Mouse (Mus musculus) kidney, embryonic 14.5 days (tissue): Measurements from ENCODE around the gene Ly6g6f. TPM values are rescaled to one million over a fixed set of nuclear protein-coding genes. Genes with fewer than 3 reads are reported as not detected.

Source experiments
- ATAC-seq: fragments of 200-750 bp; cut with Nextera tagmentation; 2 replicates; pipeline ENCODE4 v1.8.0; 2017; ENCODE audit warnings: moderate number of reproducible peaks, mild to moderate bottlenecking, moderate TSS enrichment, moderate library complexity; ENCODE audit not compliant: low FRiP score, low TSS enrichment
- H3K27ac ChIP-seq: fragments of 300-500 bp; sonication (generic); 2 replicates; pipeline ENCODE4 v1.5.1; 2014; ENCODE audit warnings: low read depth, mild to moderate bottlenecking, low read length, moderate library complexity, mixed read lengths
- H3K27me3 ChIP-seq: fragments of 300-500 bp; sonication (generic); 2 replicates; pipeline ENCODE4 v1.6.1; 2014; ENCODE audit warnings: mild to moderate bottlenecking, low read length; ENCODE audit not compliant: control insufficient read depth, insufficient read depth
- H3K36me3 ChIP-seq: fragments of 300-500 bp; sonication (generic); 2 replicates; pipeline ENCODE4 v1.6.1; 2014; ENCODE audit warnings: low read length, mixed read lengths; ENCODE audit not compliant: control insufficient read depth, insufficient read depth
- H3K4me1 ChIP-seq: fragments of 300-500 bp; sonication (generic); 2 replicates; pipeline ENCODE4 v1.6.1; 2014; ENCODE audit warnings: low read length, mixed read lengths; ENCODE audit not compliant: control insufficient read depth, insufficient read depth
- H3K4me2 ChIP-seq: fragments of 300-500 bp; sonication (generic); replicated peaks from 2 replicates; pipeline ENCODE4 v1.6.1; 2014; ENCODE audit warnings: low read depth, mild to moderate bottlenecking, low read length
- H3K4me3 ChIP-seq: fragments of 300-500 bp; sonication (generic); 2 replicates; pipeline ENCODE4 v1.5.1; 2014; ENCODE audit warnings: mild to moderate bottlenecking, low read length
- H3K9ac ChIP-seq: fragments of 300-500 bp; sonication (generic); 2 replicates; pipeline ENCODE4 v1.6.1; 2014; ENCODE audit warnings: low read depth, mild to moderate bottlenecking, low read length, moderate library complexity
- H3K9me3 ChIP-seq: fragments of 300-500 bp; sonication (generic); 2 replicates; pipeline ENCODE4 v1.6.1; 2016; ENCODE audit warnings: low read length; ENCODE audit not compliant: control insufficient read depth
- WGBS: fragments of 180-500 bp; shearing (Covaris S2); extraction: QIAGEN DNeasy Blood & Tissue Kit; methylation state at CpG from one replicate; pipeline ENCODE4 v1.1.7; 2014; 5-methylcytosine and 5-hydroxymethylcytosine counted together
- polyA plus RNA-seq: library from polyadenylated mRNA; unstranded; fragments of >200 nt; fragmentation: Nextera tagmentation; extraction: Ambion mirVana; gene quantifications from 2 replicates; pipeline ENCODE4 v1.2.1, GENCODE M21; 2014

Ly6g6f gene
- polyA plus RNA-seq, 1 experiment from 2014 or later: 0.31 TPM

DNA sequence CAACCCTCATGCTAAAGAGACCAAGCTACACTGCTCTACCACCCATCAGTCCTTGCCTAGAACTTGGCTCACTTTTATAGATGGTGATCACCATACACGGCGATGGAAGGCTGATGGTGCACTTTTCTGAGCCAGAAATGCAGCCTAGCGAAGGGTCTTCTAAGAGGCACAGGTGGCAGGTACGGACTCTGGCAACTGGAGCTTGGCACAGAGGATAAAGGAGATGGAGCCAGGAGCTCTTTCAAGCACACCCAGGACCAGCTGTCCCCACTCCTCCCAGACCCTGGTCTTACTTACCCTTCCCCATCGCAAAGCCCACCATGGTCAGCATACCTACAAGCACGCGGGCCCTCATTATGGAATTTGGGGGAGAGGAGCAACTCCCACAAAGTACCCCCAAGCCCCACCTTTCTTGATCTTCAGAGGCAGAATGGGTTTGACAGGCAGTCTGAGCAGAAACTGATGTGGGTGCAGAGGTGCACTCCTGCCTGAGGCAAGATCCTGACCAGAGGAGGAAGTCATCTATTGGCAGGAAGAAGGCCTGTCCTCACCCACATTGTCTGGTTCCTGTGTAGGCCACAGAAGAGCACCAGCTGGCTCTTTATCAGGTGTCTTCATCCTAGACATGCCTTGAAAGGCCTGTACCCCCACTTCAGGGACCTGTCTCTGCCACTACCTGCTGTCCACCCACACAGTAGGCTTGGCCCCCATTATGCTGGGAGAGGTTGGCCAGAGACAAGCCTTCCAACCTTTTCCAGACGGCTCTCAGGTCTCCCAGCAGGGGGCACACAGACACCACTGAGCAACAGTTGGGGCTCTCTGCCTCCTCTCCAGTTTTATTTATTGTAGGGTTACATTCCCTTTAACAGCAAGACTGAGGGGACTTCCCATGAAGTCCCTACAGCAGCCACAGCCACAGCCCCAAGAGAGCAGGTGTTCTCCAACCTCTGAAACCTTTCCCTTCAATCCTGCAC lies 29.9 kb upstream of the Ly6g6f start, which contains the start of gene Ly6g5b:
TSS of gene Ly6g5b (minus strand) at position 383 of the 974 bp plus-strand sequence.
- H3K9ac ChIP-seq: no peak within 1 kb of the TSS
- peaks cover 53% of the 10 kb centered on the region for H3K36me3 ChIP-seq
- no peak for ATAC-seq
- no peak within 1 kb of the TSS for H3K4me2 ChIP-seq
- no peak within 1 kb of the TSS for H3K27ac ChIP-seq
- no peaks in the 10 kb centered on the region for H3K9me3 ChIP-seq
- no peak within 1 kb of the TSS for H3K4me3 ChIP-seq
- H3K27me3 ChIP-seq: no peaks in the 10 kb centered on the region
- H3K4me1 ChIP-seq: peaks cover 7% of the 10 kb centered on the region
- WGBS: 80% methylated on average over 8 of the region's 8 CpGs

DNA sequence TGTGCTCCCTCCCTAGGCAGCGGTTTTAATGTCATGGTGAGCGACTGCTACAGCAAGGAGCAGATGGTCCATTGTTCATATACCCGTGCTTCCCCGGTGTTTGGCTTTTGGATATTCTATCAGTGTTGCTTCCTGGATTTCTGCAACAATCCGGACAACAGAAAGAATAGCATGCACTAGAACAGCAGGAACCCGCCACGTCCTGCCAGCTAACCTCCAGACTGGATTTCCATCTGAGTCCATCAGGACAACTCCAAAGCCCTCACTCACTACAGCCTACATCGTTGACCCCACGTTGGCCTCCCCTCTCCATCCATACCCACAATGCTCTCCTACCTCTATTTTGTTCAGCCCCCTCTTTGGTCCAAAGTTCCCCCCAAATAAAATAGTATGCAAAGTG lies 26.4 kb upstream of the Ly6g6f start:
- H3K27me3 ChIP-seq: no peaks in the 10 kb centered on the region
- no peak overlapping the region for H3K9ac ChIP-seq
- peaks cover 23% of the 10 kb centered on the region for H3K36me3 ChIP-seq
- H3K9me3 ChIP-seq: no peaks in the 10 kb centered on the region
- no peaks in the 10 kb centered on the region for H3K4me1 ChIP-seq
- H3K4me3 ChIP-seq: no peak overlapping the region
- H3K4me2 ChIP-seq: no peak overlapping the region
- ATAC-seq: no peak
- 80% methylated on average over 9 of the region's 9 CpGs for WGBS
- no peak overlapping the region for H3K27ac ChIP-seq

DNA sequence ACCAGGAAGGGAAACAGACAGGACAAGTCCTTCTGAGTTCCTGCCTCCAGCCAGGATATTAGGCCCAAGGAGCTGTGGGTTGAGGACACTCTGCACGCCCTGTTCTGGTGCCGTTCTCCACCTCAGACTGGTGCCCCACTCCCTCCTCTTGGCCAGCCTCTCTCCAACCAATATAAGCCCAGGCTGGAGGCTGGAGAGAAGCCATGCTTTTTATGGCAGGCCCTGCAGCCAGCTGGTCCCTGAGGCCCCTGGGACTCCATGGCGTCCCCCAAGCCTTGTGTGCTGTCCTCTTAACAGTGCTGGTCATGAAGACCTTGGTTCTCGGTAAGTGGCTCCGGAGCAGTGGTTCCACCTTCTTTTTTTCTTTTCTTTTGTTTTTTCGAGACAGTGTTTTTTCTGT lies 22.7 kb upstream of the Ly6g6f start, which contains the start of gene Ly6g5c:
TSS of gene Ly6g5c (plus strand) at position 183 of the 400 bp plus-strand sequence.
- Histone ChIP-seq H3K9me3 (no peaks in the 10 kb centered on the region), H3K9ac (no peak within 1 kb of the TSS), H3K36me3 (peaks cover 7% of the 10 kb centered on the region), H3K4me2 (no peak within 1 kb of the TSS), H3K27ac (no peak within 1 kb of the TSS), H3K27me3 (no peaks in the 10 kb centered on the region), H3K4me1 (peaks cover 4% of the 10 kb centered on the region; the same call in 1 of the 2 replicates), H3K4me3 (no peak within 1 kb of the TSS)
- 76% methylated on average over 6 of the region's 6 CpGs for WGBS
- no peak for ATAC-seq

DNA sequence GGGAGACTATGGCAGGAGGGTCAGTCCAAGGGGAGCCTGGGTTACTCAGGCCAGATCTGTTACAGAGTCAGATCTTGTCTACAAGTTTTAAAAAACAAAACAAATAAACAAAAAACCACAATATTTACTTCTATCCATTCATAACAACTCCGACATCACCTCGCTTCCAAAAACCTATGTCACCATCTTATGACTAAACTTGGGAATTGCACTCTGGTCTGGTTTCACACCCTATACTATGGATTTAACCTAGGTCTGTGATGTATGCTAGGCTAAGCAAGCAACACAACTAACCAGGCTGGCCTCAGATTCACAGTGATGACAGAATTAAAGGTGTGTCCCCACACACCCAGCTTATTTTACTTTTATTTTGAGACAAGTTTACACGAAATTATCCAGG lies 21.1 kb upstream of the Ly6g6f start:
- Histone ChIP-seq H3K9ac (no peak overlapping the region), H3K4me2 (no peak overlapping the region), H3K9me3 (no peaks in the 10 kb centered on the region), H3K27ac (no peak overlapping the region), H3K4me1 (peaks cover 7% of the 10 kb centered on the region; the same call in 1 of the 2 replicates), H3K4me3 (no peak overlapping the region), H3K36me3 (peaks cover 22% of the 10 kb centered on the region), H3K27me3 (no peaks in the 10 kb centered on the region)
- no peak for ATAC-seq
- WGBS: 76% methylated on average over 3 of the region's 3 CpGs

DNA sequence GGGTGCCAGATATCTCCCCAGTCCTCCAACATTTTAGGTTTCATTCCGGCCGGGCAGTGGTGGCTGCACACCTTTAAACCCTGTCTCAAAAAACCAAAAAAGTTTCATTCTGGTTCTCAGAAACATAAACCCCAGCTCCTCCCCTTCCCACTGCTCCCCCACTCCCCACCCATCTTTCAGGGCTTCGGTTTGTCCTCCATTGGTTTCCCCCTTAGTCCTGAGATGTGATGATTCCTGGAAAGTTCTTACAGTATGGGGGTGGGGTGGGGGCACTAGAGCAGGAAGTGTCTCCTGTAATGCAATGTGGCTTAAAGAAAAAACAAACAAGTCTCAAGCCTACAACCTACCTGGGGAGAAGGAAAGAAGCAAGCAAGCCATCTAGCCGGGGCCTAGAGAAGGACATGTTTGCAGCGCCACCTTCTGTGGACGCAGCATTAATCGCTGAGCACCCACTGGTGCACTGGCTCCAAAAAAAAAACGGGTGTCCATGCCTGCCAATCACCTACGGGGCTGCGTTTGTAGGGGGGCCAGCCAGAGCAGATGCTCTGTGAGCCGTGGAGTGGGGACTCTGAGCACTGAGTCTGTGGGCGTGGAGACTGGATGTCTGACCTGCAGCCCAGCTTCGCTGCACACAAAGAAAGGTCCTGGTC lies 20.5 kb upstream of the Ly6g6f start:
- Histone ChIP-seq H3K9me3 (no peaks in the 10 kb centered on the region), H3K9ac (0 out of 2 replicates have a peak overlapping the region, but pooled peaks have one; percentile 40), H3K27me3 (no peaks in the 10 kb centered on the region), H3K27ac (no peak overlapping the region), H3K4me3 (no peak overlapping the region), H3K4me2 (peak overlapping the region; percentile 28), H3K4me1 (peaks cover 10% of the 10 kb centered on the region; the same call in 1 of the 2 replicates), H3K36me3 (peaks cover 28% of the 10 kb centered on the region)
- WGBS: 25% methylated on average over 13 of the region's 13 CpGs
- ATAC-seq: peak; percentile 33; the same call in 1 of the 2 replicates

- Histone ChIP-seq H3K4me2 (no peak overlapping the region), H3K36me3 (peaks cover 39% of the 10 kb centered on the region), H3K4me3 (no peak overlapping the region), H3K4me1 (peaks cover 10% of the 10 kb centered on the region; the same call in 1 of the 2 replicates), H3K9me3 (no peaks in the 10 kb centered on the region), H3K9ac (no peak overlapping the region), H3K27ac (no peak overlapping the region), H3K27me3 (no peaks in the 10 kb centered on the region)
- WGBS: 78% methylated on average over 6 of the region's 6 CpGs
- ATAC-seq: no peak
Measured at GRCm38 (mm10) chr17:35104754-35105153, 19.3 kb upstream of the Ly6g6f start.

- Histone ChIP-seq H3K4me1 (peaks cover 10% of the 10 kb centered on the region; the same call in 1 of the 2 replicates), H3K36me3 (peaks cover 45% of the 10 kb centered on the region), H3K27me3 (no peaks in the 10 kb centered on the region), H3K27ac (no peak overlapping the region), H3K4me3 (no peak overlapping the region), H3K9ac (no peak overlapping the region), H3K9me3 (no peaks in the 10 kb centered on the region), H3K4me2 (no peak overlapping the region)
- 93% methylated on average over 7 of the region's 7 CpGs for WGBS
- no peak for ATAC-seq
Measured at GRCm38 (mm10) chr17:35104079-35104478, 18.7 kb upstream of the Ly6g6f start.

DNA sequence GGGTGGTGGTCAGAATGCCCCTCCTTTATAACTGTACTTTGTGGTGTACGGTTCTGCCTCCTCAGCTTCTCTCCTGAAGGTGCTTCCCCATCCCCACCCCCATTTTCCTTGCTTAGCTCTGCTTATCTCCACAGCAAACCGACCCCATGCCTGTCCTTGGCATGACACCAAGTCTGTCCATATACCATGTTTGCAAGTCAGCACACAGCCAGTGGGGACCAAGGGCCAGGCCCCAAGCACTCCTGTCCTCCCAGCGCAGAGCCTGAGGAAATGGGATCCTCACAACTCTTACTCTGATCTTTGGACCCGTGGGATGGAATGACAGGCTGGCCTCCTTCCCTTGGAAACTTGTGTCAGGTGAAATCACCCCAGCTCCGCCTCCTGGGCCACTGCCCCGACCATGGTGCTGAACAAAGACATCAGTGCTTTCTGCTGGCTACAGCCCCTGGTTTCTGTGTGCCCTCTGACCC lies 17.8 kb upstream of the Ly6g6f start:
- H3K36me3 ChIP-seq: peaks cover 53% of the 10 kb centered on the region
- 64% methylated on average over 6 of the region's 6 CpGs for WGBS
- no peak overlapping the region for H3K27ac ChIP-seq
- H3K4me1 ChIP-seq: peaks cover 10% of the 10 kb centered on the region; the same call in 1 of the 2 replicates
- ATAC-seq: no peak
- no peaks in the 10 kb centered on the region for H3K27me3 ChIP-seq
- no peak overlapping the region for H3K4me2 ChIP-seq
- H3K4me3 ChIP-seq: no peak overlapping the region
- H3K9ac ChIP-seq: no peak overlapping the region
- H3K9me3 ChIP-seq: no peaks in the 10 kb centered on the region
